Mouse (Mus musculus) cerebellum, adult 8-10 months (tissue): ENCODE results near the gene Gm4737.
"Not testable (repeated sequence)": the region's sequence is repeated elsewhere in the genome, so short reads cannot be mapped to it uniquely, and the experiment has no call there.

Experiments
- DNase-seq: peaks from one replicate; pipeline ENCODE4 v3.0.0; 2022

Gene Gm4737

GRCm38 (mm10) chr16:46154832-46155231 lies at the start of gene Gm4737:
Gene Gm4737 (minus strand): TSS chr16:46155077.
- DNase-seq = not testable (repeated sequence)

GRCm38 (mm10) chr16:46195792-46196191 lies 40.9 kb upstream of the Gm4737 start:
- DNase-seq = no peak

GRCm38 (mm10) chr16:46183096-46183495 lies 28.2 kb upstream of the Gm4737 start:
- no peak for DNase-seq

- DNase-seq = no peak
Measured at GRCm38 (mm10) chr16:46178121-46178801, 23.4 kb upstream of the Gm4737 start.

- DNase-seq = no peak
Measured at GRCm38 (mm10) chr16:46173039-46173438, 18.2 kb upstream of the Gm4737 start.

GRCm38 (mm10) chr16:46166971-46167370 lies 12.1 kb upstream of the Gm4737 start:
- DNase-seq = no peak

GRCm38 (mm10) chr16:46165305-46165704 lies 10.4 kb upstream of the Gm4737 start:
- no peak for DNase-seq

- no peak for DNase-seq
Measured at GRCm38 (mm10) chr16:46151141-46151540, 3.7 kb downstream of the Gm4737 start.

- no peak for DNase-seq
Measured at GRCm38 (mm10) chr16:46148661-46149341, 6.1 kb downstream of the Gm4737 start.

- no peak for DNase-seq
Measured at GRCm38 (mm10) chr16:46146962-46147361, 7.9 kb downstream of the Gm4737 start.

GRCm38 (mm10) chr16:46122238-46122637 lies 32.6 kb downstream of the Gm4737 start:
- no peak for DNase-seq

- no peak for DNase-seq
Measured at GRCm38 (mm10) chr16:46121420-46121819, 33.5 kb downstream of the Gm4737 start.

- DNase-seq = no peak
Measured at GRCm38 (mm10) chr16:46120607-46121006, 34.3 kb downstream of the Gm4737 start.

- no peak for DNase-seq
Measured at GRCm38 (mm10) chr16:46120020-46120419, 34.9 kb downstream of the Gm4737 start, which contains the start of gene Cd96. Gene Cd96 (minus strand): TSS chr16:46120251.

- DNase-seq = no peak
Measured at GRCm38 (mm10) chr16:46117645-46118044, 37.2 kb downstream of the Gm4737 start.

GRCm38 (mm10) chr16:46114727-46115126 lies 40.1 kb downstream of the Gm4737 start:
- no peak for DNase-seq

- no peak for DNase-seq
Measured at GRCm38 (mm10) chr16:46109536-46109935, 45.3 kb downstream of the Gm4737 start.

- no peak for DNase-seq
Measured at GRCm38 (mm10) chr16:46107431-46107830, 47.4 kb downstream of the Gm4737 start.

- no peak for DNase-seq
Measured at GRCm38 (mm10) chr16:46104491-46104890, 50.4 kb downstream of the Gm4737 start.
